Mouse (Mus musculus): Measurements from ENCODE around the gene Lgi4. TPM values are rescaled to one million over a fixed set of nuclear protein-coding genes. Genes with fewer than 3 reads are reported as not detected.

Gene Lgi4
- polyA plus RNA-seq, 1 experiment from 2014 or later: 0.08 TPM

DNA sequence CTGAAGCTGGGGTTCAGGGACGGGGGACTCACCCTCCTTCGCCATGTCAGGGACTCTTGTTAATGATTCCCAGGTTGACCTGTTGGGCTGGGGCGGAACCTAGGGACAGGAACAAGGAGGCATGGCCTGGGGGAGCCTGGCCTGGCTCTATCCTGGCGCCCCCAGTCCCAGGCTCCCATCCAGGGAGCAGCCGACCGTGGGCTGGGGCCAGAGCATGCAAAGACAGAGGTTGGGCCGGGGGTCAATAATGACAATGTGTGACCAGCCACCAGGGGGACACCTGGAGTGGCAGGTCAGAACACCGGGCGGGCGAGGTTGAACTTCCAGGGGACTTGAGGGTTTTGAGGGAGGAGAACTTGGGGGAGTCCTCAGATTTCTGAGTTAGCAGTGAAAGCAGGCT, 55.5 kb downstream of the Lgi4 start:
- Histone ChIP-seq H3K27ac (ENCODE audit: low read depth, low read length) (no peak overlapping the region), H3K36me3 (ENCODE audit: control insufficient read depth, insufficient read depth, low read length) (no peaks in the 10 kb centered on the region), H3K9ac (ENCODE audit: low read length) (no peak overlapping the region), H3K9me3 (replicated peaks; ENCODE audit: control insufficient read depth, low read length) (no peaks in the 10 kb centered on the region), H3K4me1 (ENCODE audit: control insufficient read depth, insufficient read depth, low read length) (no peaks in the 10 kb centered on the region), H3K27me3 (replicated peaks; ENCODE audit: control insufficient read depth, insufficient read depth, low read length) (no peaks in the 10 kb centered on the region), H3K4me2 (ENCODE audit: low read length) (no peak overlapping the region), H3K4me3 (ENCODE audit: low read depth, low read length) (no peak overlapping the region)
- WGBS: 56% methylated on average over 10 of the region's 10 CpGs
- no peak for ATAC-seq
- no peak for DNase-seq (ENCODE audit: low spot score)

DNA sequence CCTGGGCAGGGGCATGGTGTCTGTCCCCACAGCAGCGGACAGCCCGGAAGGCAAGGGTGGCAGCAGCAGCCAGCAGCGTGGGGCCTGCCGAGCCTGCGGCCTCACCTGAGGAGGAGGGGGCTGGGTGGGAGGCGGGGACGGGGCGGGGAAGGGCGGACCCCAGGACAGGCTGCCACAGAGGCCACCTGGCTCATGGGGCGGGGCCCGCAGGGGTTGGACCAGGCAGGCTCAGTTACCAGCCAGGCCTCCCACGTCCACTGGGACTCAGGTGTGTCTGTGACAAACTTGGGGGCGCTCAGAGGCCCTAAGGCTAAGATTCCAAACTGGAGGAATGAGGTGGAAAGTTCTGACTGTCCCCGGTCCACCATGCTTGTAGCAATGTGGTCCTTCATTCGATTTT, 56.0 kb downstream of the Lgi4 start, which contains the start of gene Hpn:
Gene Hpn, minus strand, starts transcription at position 109 of the 400 bp plus-strand sequence.
- 19% methylated on average over 15 of the region's 15 CpGs for WGBS
- DNase-seq (ENCODE audit: low spot score) (no peak), ATAC-seq (no peak)
- no peaks in the 10 kb centered on the region for H3K4me1 ChIP-seq (ENCODE audit: control insufficient read depth, insufficient read depth, low read length)
- H3K4me3 ChIP-seq (ENCODE audit: low read depth, low read length): no peak within 1 kb of the TSS
- H3K9ac ChIP-seq (ENCODE audit: low read length): no peak within 1 kb of the TSS
- no peak within 1 kb of the TSS for H3K4me2 ChIP-seq (ENCODE audit: low read length)
- H3K27me3 ChIP-seq (replicated peaks; ENCODE audit: control insufficient read depth, insufficient read depth, low read length): no peaks in the 10 kb centered on the region
- H3K36me3 ChIP-seq (ENCODE audit: control insufficient read depth, insufficient read depth, low read length): no peaks in the 10 kb centered on the region
- no peak within 1 kb of the TSS for H3K27ac ChIP-seq (ENCODE audit: low read depth, low read length)
- H3K9me3 ChIP-seq (replicated peaks; ENCODE audit: control insufficient read depth, low read length): no peaks in the 10 kb centered on the region

DNA sequence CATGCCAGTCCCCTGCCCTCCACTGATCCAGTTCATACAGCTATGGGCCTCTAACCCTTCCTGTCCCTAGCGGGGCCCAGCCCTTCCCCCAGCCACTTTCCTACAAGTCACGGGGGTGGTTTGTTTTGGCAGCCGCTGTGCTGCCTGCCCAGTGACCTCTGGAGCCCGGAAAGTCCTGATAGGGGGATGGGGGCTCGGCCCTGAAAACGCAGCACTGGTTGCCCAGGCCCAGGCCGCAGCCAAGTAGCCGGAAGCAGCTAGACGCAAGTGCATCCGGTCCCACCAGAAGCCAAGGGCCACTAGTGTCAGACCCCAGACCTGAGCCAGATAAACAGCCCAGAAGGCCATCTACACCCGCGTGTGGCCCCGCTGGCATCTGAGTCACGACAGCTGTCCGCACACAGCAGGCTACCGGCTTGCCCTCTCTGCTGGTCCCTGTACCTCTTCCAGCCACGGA, 56.5 kb downstream of the Lgi4 start:
- Histone ChIP-seq H3K27ac (ENCODE audit: low read depth, low read length) (no peak overlapping the region), H3K4me1 (ENCODE audit: control insufficient read depth, insufficient read depth, low read length) (no peaks in the 10 kb centered on the region), H3K36me3 (ENCODE audit: control insufficient read depth, insufficient read depth, low read length) (no peaks in the 10 kb centered on the region), H3K4me2 (ENCODE audit: low read length) (no peak overlapping the region), H3K9me3 (replicated peaks; ENCODE audit: control insufficient read depth, low read length) (no peaks in the 10 kb centered on the region), H3K4me3 (ENCODE audit: low read depth, low read length) (no peak overlapping the region), H3K27me3 (replicated peaks; ENCODE audit: control insufficient read depth, insufficient read depth, low read length) (no peaks in the 10 kb centered on the region), H3K9ac (ENCODE audit: low read length) (no peak overlapping the region)
- WGBS: 36% methylated on average over 17 of the region's 17 CpGs
- ATAC-seq: no peak
- no peak for DNase-seq (ENCODE audit: low spot score)

DNA sequence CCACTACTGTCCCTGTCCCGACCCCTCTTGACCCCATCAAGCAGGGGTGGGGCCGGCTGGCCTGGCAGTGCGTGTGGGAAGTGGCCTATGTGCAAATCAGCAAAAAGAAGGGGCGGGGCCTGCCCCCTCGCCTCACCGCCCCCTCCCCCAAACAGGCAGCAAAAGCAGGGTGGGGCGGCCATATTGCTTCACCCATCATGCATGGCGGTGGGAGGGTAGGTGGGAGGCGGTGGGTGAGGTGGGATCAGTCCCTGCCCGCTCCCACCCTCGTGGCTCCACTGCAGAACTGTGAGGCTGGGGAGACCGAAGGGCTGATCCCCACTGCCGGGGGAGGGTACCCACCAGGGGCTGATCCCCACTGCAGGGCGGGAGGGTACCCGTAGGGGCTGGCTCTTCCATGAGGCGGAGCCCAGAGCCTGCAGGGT, 57.6 kb downstream of the Lgi4 start:
- no peaks in the 10 kb centered on the region for H3K27me3 ChIP-seq (replicated peaks; ENCODE audit: control insufficient read depth, insufficient read depth, low read length)
- no peak overlapping the region for H3K9ac ChIP-seq (ENCODE audit: low read length)
- DNase-seq (ENCODE audit: low spot score): no peak
- no peak overlapping the region for H3K27ac ChIP-seq (ENCODE audit: low read depth, low read length)
- no peaks in the 10 kb centered on the region for H3K36me3 ChIP-seq (ENCODE audit: control insufficient read depth, insufficient read depth, low read length)
- H3K9me3 ChIP-seq (replicated peaks; ENCODE audit: control insufficient read depth, low read length): no peaks in the 10 kb centered on the region
- ATAC-seq: no peak; the same call in 1 of the 2 replicates
- no peak overlapping the region for H3K4me3 ChIP-seq (ENCODE audit: low read depth, low read length)
- 44% methylated on average over 14 of the region's 16 CpGs for WGBS
- no peak overlapping the region for H3K4me2 ChIP-seq (ENCODE audit: low read length)
- no peaks in the 10 kb centered on the region for H3K4me1 ChIP-seq (ENCODE audit: control insufficient read depth, insufficient read depth, low read length)

DNA sequence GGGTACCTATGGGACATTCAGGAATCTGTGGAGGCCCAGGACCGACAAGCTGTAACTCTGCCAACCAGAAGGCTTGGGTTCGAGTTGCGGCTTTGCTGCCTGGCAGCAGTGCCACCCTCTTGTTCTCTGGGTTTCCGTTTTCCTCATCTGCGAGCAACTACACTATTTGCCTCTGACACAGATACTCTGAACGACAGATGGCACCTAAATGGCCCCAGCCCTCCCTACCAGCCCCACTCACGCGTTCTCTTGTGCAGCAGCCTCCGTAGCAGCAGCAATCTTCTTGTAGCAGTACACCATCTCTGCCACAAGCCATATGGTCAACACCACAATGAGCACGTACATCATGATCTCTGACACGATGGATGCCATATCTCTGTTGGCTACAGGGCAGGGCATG, 58.3 kb downstream of the Lgi4 start:
- no peak for DNase-seq (ENCODE audit: low spot score)
- WGBS: 85% methylated on average over 11 of the region's 11 CpGs
- Histone ChIP-seq H3K4me1 (ENCODE audit: control insufficient read depth, insufficient read depth, low read length) (no peaks in the 10 kb centered on the region), H3K36me3 (ENCODE audit: control insufficient read depth, insufficient read depth, low read length) (no peaks in the 10 kb centered on the region), H3K9me3 (replicated peaks; ENCODE audit: control insufficient read depth, low read length) (no peaks in the 10 kb centered on the region), H3K27ac (ENCODE audit: low read depth, low read length) (no peak overlapping the region), H3K27me3 (replicated peaks; ENCODE audit: control insufficient read depth, insufficient read depth, low read length) (no peaks in the 10 kb centered on the region), H3K4me3 (ENCODE audit: low read depth, low read length) (no peak overlapping the region), H3K4me2 (ENCODE audit: low read length) (no peak overlapping the region), H3K9ac (ENCODE audit: low read length) (no peak overlapping the region)
- no peak for ATAC-seq

DNA sequence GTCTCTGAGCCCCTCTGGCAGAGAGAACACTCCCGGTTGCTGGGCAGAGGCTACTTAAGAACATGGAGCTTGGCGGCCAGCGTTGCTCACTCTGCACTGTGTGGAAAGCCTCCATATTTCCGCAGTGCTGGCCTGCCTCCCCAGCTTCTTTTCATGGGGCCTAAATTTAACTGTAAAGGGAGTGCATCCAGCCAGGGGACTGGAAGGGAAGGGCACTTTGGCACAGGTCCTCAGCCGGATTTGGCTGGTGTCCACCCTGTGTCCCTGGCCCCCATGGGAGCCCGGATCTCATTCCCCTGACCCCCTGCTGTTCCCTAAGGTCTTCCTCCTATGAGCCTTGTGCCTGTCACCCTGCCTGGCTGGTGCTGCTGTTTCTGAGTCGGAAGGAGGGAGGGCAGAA, 59.3 kb downstream of the Lgi4 start:
- Histone ChIP-seq H3K9me3 (replicated peaks; ENCODE audit: control insufficient read depth, low read length) (no peaks in the 10 kb centered on the region), H3K27ac (ENCODE audit: low read depth, low read length) (no peak overlapping the region), H3K4me1 (ENCODE audit: control insufficient read depth, insufficient read depth, low read length) (no peaks in the 10 kb centered on the region), H3K27me3 (replicated peaks; ENCODE audit: control insufficient read depth, insufficient read depth, low read length) (no peaks in the 10 kb centered on the region), H3K4me3 (ENCODE audit: low read depth, low read length) (no peak overlapping the region), H3K36me3 (ENCODE audit: control insufficient read depth, insufficient read depth, low read length) (no peaks in the 10 kb centered on the region), H3K4me2 (ENCODE audit: low read length) (no peak overlapping the region), H3K9ac (ENCODE audit: low read length) (no peak overlapping the region)
- 75% methylated on average over 7 of the region's 7 CpGs for WGBS
- no peak for DNase-seq (ENCODE audit: low spot score)
- no peak for ATAC-seq

DNA sequence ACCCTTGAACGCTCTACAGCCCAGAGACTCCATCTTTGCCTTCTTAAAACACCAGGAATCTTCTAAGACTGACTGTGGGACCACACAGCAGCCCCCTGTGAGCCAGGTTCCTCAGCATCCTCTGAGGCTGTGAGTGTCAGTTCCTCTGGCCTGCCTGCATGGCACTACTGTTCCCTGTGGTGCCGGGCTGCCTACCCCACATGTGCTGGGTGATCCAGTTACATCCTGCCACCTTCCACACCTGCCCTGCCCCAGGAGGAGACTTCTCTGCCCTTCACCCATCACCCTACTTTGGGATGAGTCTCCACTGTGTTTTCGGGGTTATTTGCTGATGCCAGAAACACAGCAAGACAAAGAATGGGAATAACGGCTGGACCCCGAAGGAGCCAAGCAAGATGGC, 60.4 kb downstream of the Lgi4 start:
- Histone ChIP-seq H3K9ac (ENCODE audit: low read length) (no peak overlapping the region), H3K9me3 (replicated peaks; ENCODE audit: control insufficient read depth, low read length) (no peaks in the 10 kb centered on the region), H3K27ac (ENCODE audit: low read depth, low read length) (no peak overlapping the region; the same call in 1 of the 2 replicates), H3K36me3 (ENCODE audit: control insufficient read depth, insufficient read depth, low read length) (no peaks in the 10 kb centered on the region), H3K4me3 (ENCODE audit: low read depth, low read length) (no peak overlapping the region), H3K27me3 (replicated peaks; ENCODE audit: control insufficient read depth, insufficient read depth, low read length) (no peaks in the 10 kb centered on the region), H3K4me2 (ENCODE audit: low read length) (no peak overlapping the region), H3K4me1 (ENCODE audit: control insufficient read depth, insufficient read depth, low read length) (no peaks in the 10 kb centered on the region)
- ATAC-seq: no peak
- WGBS: 84% methylated on average over 5 of the region's 5 CpGs
- DNase-seq (ENCODE audit: low spot score): no peak

Small RNAs within 50 kb of the gene (microRNA-seq; reads per million reads assigned to microRNA genes)
- not detected for gene Mir7050

Other genes with a start within 250 kb of the Lgi4 start
- 0.11 and 0.46 TPM in 2 replicates for gene Ffar2, start 235.6 kb upstream of the Lgi4 start, polyA plus RNA-seq (2014; fragmentation: Nextera tagmentation; extraction: Ambion mirVana)
- gene Ffar3, start 203.2 kb upstream of the Lgi4 start, polyA plus RNA-seq (2014; fragmentation: Nextera tagmentation; extraction: Ambion mirVana): not detected in 2 replicates
- gene Ffar1, start 197.8 kb upstream of the Lgi4 start, polyA plus RNA-seq (2014; fragmentation: Nextera tagmentation; extraction: Ambion mirVana): not detected in 2 replicates
- gene Cd22, start 179.0 kb upstream of the Lgi4 start, polyA plus RNA-seq (2014; fragmentation: Nextera tagmentation; extraction: Ambion mirVana): not detected in 2 replicates
- gene Mag, start 144.5 kb upstream of the Lgi4 start, polyA plus RNA-seq (2014; fragmentation: Nextera tagmentation; extraction: Ambion mirVana): 1.0 and 1.7 TPM in 2 replicates
- gene Hamp2, start 134.7 kb upstream of the Lgi4 start, polyA plus RNA-seq (2014; fragmentation: Nextera tagmentation; extraction: Ambion mirVana): not detected in 2 replicates
- gene Hamp, start 115.3 kb upstream of the Lgi4 start, polyA plus RNA-seq (2014; fragmentation: Nextera tagmentation; extraction: Ambion mirVana): not detected in 2 replicates
- 20.3 and 25.0 TPM in 2 replicates for gene Usf2, start 102.5 kb upstream of the Lgi4 start, polyA plus RNA-seq (2014; fragmentation: Nextera tagmentation; extraction: Ambion mirVana)
- gene Lsr, start 85.9 kb upstream of the Lgi4 start, polyA plus RNA-seq (2014; fragmentation: Nextera tagmentation; extraction: Ambion mirVana): 16.8 and 19.2 TPM in 2 replicates
- gene Fam187b, start 85.6 kb upstream of the Lgi4 start, polyA plus RNA-seq (2014; fragmentation: Nextera tagmentation; extraction: Ambion mirVana): 0.20 and 0.35 TPM in 2 replicates
- gene Fxyd5, start 16.9 kb upstream of the Lgi4 start, polyA plus RNA-seq (2014; fragmentation: Nextera tagmentation; extraction: Ambion mirVana): 17.2 and 18.4 TPM in 2 replicates
- gene Fxyd7, start 7.9 kb upstream of the Lgi4 start, polyA plus RNA-seq (2014; fragmentation: Nextera tagmentation; extraction: Ambion mirVana): 46.8 and 67.8 TPM in 2 replicates
- 9.4 and 12.3 TPM in 2 replicates for gene Fxyd1, start 2.1 kb upstream of the Lgi4 start, polyA plus RNA-seq (2014; fragmentation: Nextera tagmentation; extraction: Ambion mirVana)
- not detected in 2 replicates for gene Fxyd3, start 17.4 kb downstream of the Lgi4 start, polyA plus RNA-seq (2014; fragmentation: Nextera tagmentation; extraction: Ambion mirVana)
- gene Hpn, start 55.9 kb downstream of the Lgi4 start, polyA plus RNA-seq (2014; fragmentation: Nextera tagmentation; extraction: Ambion mirVana): not detected in 2 replicates
- gene Scn1b, start 67.7 kb downstream of the Lgi4 start, polyA plus RNA-seq (2014; fragmentation: Nextera tagmentation; extraction: Ambion mirVana): 2.8 and 4.4 TPM in 2 replicates
- gene Gramd1a, start 96.6 kb downstream of the Lgi4 start, polyA plus RNA-seq (2014; fragmentation: Nextera tagmentation; extraction: Ambion mirVana): 150 and 200 TPM in 2 replicates
- gene Scgb2b2, start 231.2 kb downstream of the Lgi4 start, polyA plus RNA-seq (2014; fragmentation: Nextera tagmentation; extraction: Ambion mirVana): not detected in 2 replicates
- gene Scgb1b2, start 232.5 kb downstream of the Lgi4 start, polyA plus RNA-seq (2014; fragmentation: Nextera tagmentation; extraction: Ambion mirVana): not detected in 2 replicates

Measured in forebrain, embryonic 14.5 days (tissue).